ENCODE assay signal across 10 mouse cellular contexts in genomic region chr8:11363340-11364126, GRCm38 (mm10). TPM values are rescaled to one million over a fixed set of nuclear protein-coding genes. Genes with fewer than 3 reads are reported as not detected.
A peak's percentile ranks its signal among the peaks of the same experiment; 100 is the strongest.
DNase-seq lines count a peak whose midpoint lies in the region; ATAC-seq lines count a peak whose summit lies in the region.
"Had no signal": no experiment of that assay in that cellular context is flagged by ENCODE, and none has a peak within 500 bp of the region (broad histone marks: within the 10 kb centered on the region; RNA-seq: fewer than 3 reads in every experiment).

No protein-coding gene starts in this region.

- peak overlapping the region; percentile 89 for H3K27ac ChIP-seq in hindbrain, embryonic 10.5 days
- no peak overlapping the region for H3K27ac ChIP-seq in hindbrain, embryonic 14.5 days
- H3K27ac ChIP-seq in forebrain, embryonic 14.5 days (ENCODE audit: low read depth, low read length): no peak overlapping the region

- H3K4me3 ChIP-seq in hindbrain, embryonic 10.5 days: no peak overlapping the region
- no peak overlapping the region for H3K4me3 ChIP-seq in hindbrain, embryonic 14.5 days (replicated peaks; ENCODE audit: low read length)
- H3K4me3 ChIP-seq in forebrain, embryonic 14.5 days (ENCODE audit: low read depth, low read length): no peak overlapping the region
- H3K4me3 ChIP-seq: stomach, embryonic 15.5 days had no signal

- no peak for ATAC-seq in hindbrain, embryonic 14.5 days (ENCODE audit: low FRiP score)
- ATAC-seq in forebrain, embryonic 14.5 days: no peak

- H3K36me3 ChIP-seq in hindbrain, embryonic 10.5 days: no peaks in the 10 kb centered on the region
- H3K36me3 ChIP-seq in hindbrain, embryonic 14.5 days (replicated peaks; ENCODE audit: control insufficient read depth, insufficient read depth): no peaks in the 10 kb centered on the region
- H3K36me3 ChIP-seq in forebrain, embryonic 14.5 days (ENCODE audit: control insufficient read depth, insufficient read depth, low read length): no peaks in the 10 kb centered on the region
- H3K36me3 ChIP-seq: stomach, embryonic 15.5 days had no signal

- no peak overlapping the region for H3K9ac ChIP-seq in hindbrain, embryonic 14.5 days
- H3K9ac ChIP-seq in forebrain, embryonic 14.5 days (ENCODE audit: low read length): no peak overlapping the region
- H3K9ac ChIP-seq: stomach, embryonic 15.5 days had no signal

- WGBS in hindbrain, embryonic 10.5 days: 51% methylated on average over 13 of the region's 13 CpGs
- WGBS in hindbrain, embryonic 14.5 days: 58% methylated on average over 13 of the region's 13 CpGs
- 39% methylated on average over 13 of the region's 13 CpGs for WGBS in forebrain, embryonic 14.5 days

- no peaks in the 10 kb centered on the region for H3K9me3 ChIP-seq in hindbrain, embryonic 10.5 days
- no peaks in the 10 kb centered on the region for H3K9me3 ChIP-seq in hindbrain, embryonic 14.5 days (ENCODE audit: control insufficient read depth, low read length)
- no peaks in the 10 kb centered on the region for H3K9me3 ChIP-seq in forebrain, embryonic 14.5 days (replicated peaks; ENCODE audit: control insufficient read depth, low read length)
- H3K9me3 ChIP-seq: stomach, embryonic 15.5 days had no signal

- no peaks in the 10 kb centered on the region for H3K27me3 ChIP-seq in hindbrain, embryonic 10.5 days (ENCODE audit: insufficient read depth, poor library complexity, severe bottlenecking)
- no peaks in the 10 kb centered on the region for H3K27me3 ChIP-seq in hindbrain, embryonic 14.5 days (ENCODE audit: control insufficient read depth, insufficient read depth, low read length)
- H3K27me3 ChIP-seq in forebrain, embryonic 14.5 days (replicated peaks; ENCODE audit: control insufficient read depth, insufficient read depth, low read length): no peaks in the 10 kb centered on the region
- H3K27me3 ChIP-seq: stomach, embryonic 15.5 days had no signal

- no peak overlapping the region for H3K4me2 ChIP-seq in hindbrain, embryonic 14.5 days (replicated peaks)
- no peak overlapping the region for H3K4me2 ChIP-seq in forebrain, embryonic 14.5 days (ENCODE audit: low read length)
- H3K4me2 ChIP-seq: stomach, embryonic 15.5 days had no signal

- peaks cover 65% of the 10 kb centered on the region for H3K4me1 ChIP-seq in hindbrain, embryonic 10.5 days (replicated peaks)
- H3K4me1 ChIP-seq in hindbrain, embryonic 14.5 days (replicated peaks; ENCODE audit: control insufficient read depth, insufficient read depth, low read length): peaks cover 14% of the 10 kb centered on the region
- peaks cover 9% of the 10 kb centered on the region for H3K4me1 ChIP-seq in forebrain, embryonic 14.5 days (ENCODE audit: control insufficient read depth, insufficient read depth, low read length)

- DNase-seq in hindbrain, embryonic 10.5 days (ENCODE audit: low spot score): no peak
- DNase-seq in hindbrain, embryonic 14.5 days (ENCODE audit: low spot score): no peak
- DNase-seq in Muller cell, postnatal 12 days (ENCODE audit: inconsistent ontology term): peak; percentile 92
- peak; percentile 46 to 60 for DNase-seq in adrenal gland, postnatal 36 days
- DNase-seq in forebrain, embryonic 14.5 days (ENCODE audit: low spot score): peak; percentile 16
- no peak for DNase-seq in liver
- DNase-seq in right cerebral cortex, postnatal 25 days: no peak
- DNase-seq: gastrocnemius, postnatal 25 days; left cerebral cortex, postnatal 4 days had no signal

RNA-seq across cellular contexts. Expression of gene Col4a1, which starts 50.9 kb away (rescaled TPM):
- 122 and 123 TPM in 2 replicates for polyA plus RNA-seq in hindbrain, embryonic 10.5 days (2016; fragmentation: Nextera tagmentation; extraction: Ambion mirVana)
- polyA plus RNA-seq in hindbrain, embryonic 14.5 days (2014; fragmentation: Nextera tagmentation; extraction: Ambion mirVana): 121 and 135 TPM in 2 replicates
- total RNA-seq in adrenal gland, postnatal 36 days (2021): 100 to 1,000 TPM; 359 to 687 TPM
- 77.9 and 91.4 TPM in 2 replicates for polyA plus RNA-seq in forebrain, embryonic 14.5 days (2014; fragmentation: Nextera tagmentation; extraction: Ambion mirVana)

RNA-seq across cellular contexts. Expression of gene Col4a2, which starts 50.9 kb away (rescaled TPM):
- polyA plus RNA-seq in hindbrain, embryonic 10.5 days (2016; fragmentation: Nextera tagmentation; extraction: Ambion mirVana): 51.1 and 52.9 TPM in 2 replicates
- 41.6 and 46.4 TPM in 2 replicates for polyA plus RNA-seq in hindbrain, embryonic 14.5 days (2014; fragmentation: Nextera tagmentation; extraction: Ambion mirVana)
- 100 to 1,000 TPM; 182 to 302 TPM for total RNA-seq in adrenal gland, postnatal 36 days (2021)
- polyA plus RNA-seq in forebrain, embryonic 14.5 days (2014; fragmentation: Nextera tagmentation; extraction: Ambion mirVana): 19.1 and 27.1 TPM in 2 replicates

Comparison
In these comparisons a context has a peak if more than half of its experiments do, and no peak if none do; other contexts are left out.
1. DNase-seq: peak in Muller cell, postnatal 12 days (single experiment), adrenal gland, postnatal 36 days (2 of 2) and forebrain, embryonic 14.5 days (single experiment); none in hindbrain, embryonic 10.5 days (single experiment), hindbrain, embryonic 14.5 days (single experiment), liver (single experiment) and right cerebral cortex, postnatal 25 days (single experiment).